Mouse (Mus musculus) heart, embryonic 15.5 days (tissue): ENCODE measurements around the gene Macrod2. TPM values are rescaled to one million over a fixed set of nuclear protein-coding genes. Genes with fewer than 3 reads are reported as not detected.

Experiments
- ATAC-seq: fragments of 200-750 bp; cut with Nextera tagmentation; replicated peaks from 2 replicates; pipeline ENCODE4 v1.8.0; 2017; ENCODE audit warnings: low read depth, moderate TSS enrichment; ENCODE audit not compliant: insufficient number of reproducible peaks, insufficient read depth, low FRiP score
- H3K27ac ChIP-seq: fragments of 300-500 bp; sonication (generic); 2 replicates; pipeline ENCODE4 v1.5.1; 2015; ENCODE audit warnings: mild to moderate bottlenecking, inconsistent platforms
- H3K27me3 ChIP-seq: fragments of 300-500 bp; sonication (generic); 2 replicates; pipeline ENCODE4 v1.6.1; 2015; ENCODE audit warnings: inconsistent platforms
- H3K36me3 ChIP-seq: fragments of 300-500 bp; sonication (generic); 2 replicates; pipeline ENCODE4 v1.6.1; 2015; ENCODE audit warnings: mild to moderate bottlenecking, inconsistent platforms
- H3K4me1 ChIP-seq: fragments of 300-500 bp; sonication (generic); replicated peaks from 2 replicates; pipeline ENCODE4 v1.6.1; 2015; ENCODE audit warnings: inconsistent platforms
- H3K4me2 ChIP-seq: fragments of 300-500 bp; sonication (generic); 2 replicates; pipeline ENCODE4 v1.6.1; 2015; ENCODE audit warnings: inconsistent platforms, mild to moderate bottlenecking, moderate library complexity
- H3K4me3 ChIP-seq: fragments of 300-500 bp; sonication (generic); 2 replicates; pipeline ENCODE4 v1.5.1; 2015; ENCODE audit warnings: mild to moderate bottlenecking, inconsistent platforms
- H3K9ac ChIP-seq: fragments of 300-500 bp; sonication (generic); 2 replicates; pipeline ENCODE4 v1.6.1; 2015; ENCODE audit warnings: mild to moderate bottlenecking, inconsistent platforms
- H3K9me3 ChIP-seq: fragments of 300-500 bp; sonication (generic); replicated peaks from 2 replicates; pipeline ENCODE4 v1.6.1; 2016; ENCODE audit warnings: inconsistent platforms
- WGBS: fragments of 180-500 bp; shearing (Covaris S2); methylation state at CpG from one replicate; pipeline ENCODE4 v1.1.7; 2015; ENCODE audit warnings: mixed read lengths; 5-methylcytosine and 5-hydroxymethylcytosine counted together
- polyA plus RNA-seq: library from polyadenylated mRNA; unstranded; fragments of >200 nt; fragmentation: Nextera tagmentation; extraction: Ambion mirVana; gene quantifications from 2 replicates; pipeline ENCODE4 v1.2.1, GENCODE M21; 2015

Gene Macrod2
- polyA plus RNA-seq, 1 experiment from 2014 or later: 25.3 TPM

- WGBS: 70% methylated on average over 1 of the region's 1 CpGs
- H3K4me1 ChIP-seq: peaks cover 4% of the 10 kb centered on the region; the same call in 1 of the 2 replicates
- no peaks in the 10 kb centered on the region for H3K36me3 ChIP-seq
- H3K4me2 ChIP-seq: no peak overlapping the region
- H3K27ac ChIP-seq: no peak overlapping the region
- no peaks in the 10 kb centered on the region for H3K9me3 ChIP-seq
- no peaks in the 10 kb centered on the region for H3K27me3 ChIP-seq
- ATAC-seq: no peak
- H3K9ac ChIP-seq: no peak overlapping the region
- no peak overlapping the region for H3K4me3 ChIP-seq
These were observed 613.3 kb downstream of the Macrod2 start for GRCm38 (mm10) chr2:141008458-141008857.

- Histone ChIP-seq H3K9ac (no peak overlapping the region), H3K4me1 (peaks cover 12% of the 10 kb centered on the region; the same call in 1 of the 2 replicates), H3K36me3 (no peaks in the 10 kb centered on the region), H3K27me3 (no peaks in the 10 kb centered on the region), H3K27ac (no peak overlapping the region), H3K9me3 (no peaks in the 10 kb centered on the region), H3K4me3 (no peak overlapping the region), H3K4me2 (no peak overlapping the region)
- peak; percentile 70 for ATAC-seq
- 40% methylated on average over 8 of the region's 8 CpGs for WGBS
These were observed 618.5 kb downstream of the Macrod2 start for GRCm38 (mm10) chr2:141013443-141014165.

GRCm38 (mm10) chr2:141022971-141023370, 627.9 kb downstream of the Macrod2 start:
- WGBS: 75% methylated on average over 4 of the region's 4 CpGs
- H3K27me3 ChIP-seq: no peaks in the 10 kb centered on the region
- H3K36me3 ChIP-seq: no peaks in the 10 kb centered on the region
- H3K4me2 ChIP-seq: no peak overlapping the region
- no peak overlapping the region for H3K9ac ChIP-seq
- ATAC-seq: no peak
- no peak overlapping the region for H3K4me3 ChIP-seq
- no peak overlapping the region for H3K27ac ChIP-seq
- H3K4me1 ChIP-seq: no peaks in the 10 kb centered on the region
- H3K9me3 ChIP-seq: no peaks in the 10 kb centered on the region

- ATAC-seq: no peak
- Histone ChIP-seq H3K27ac (no peak overlapping the region), H3K4me1 (no peaks in the 10 kb centered on the region), H3K4me2 (no peak overlapping the region; the same call in 1 of the 2 replicates), H3K4me3 (no peak overlapping the region), H3K9ac (no peak overlapping the region), H3K9me3 (no peaks in the 10 kb centered on the region), H3K36me3 (no peaks in the 10 kb centered on the region), H3K27me3 (no peaks in the 10 kb centered on the region)
- WGBS: 46% methylated on average over 7 of the region's 7 CpGs
These were observed 628.8 kb downstream of the Macrod2 start for GRCm38 (mm10) chr2:141023916-141024315.

GRCm38 (mm10) chr2:141024316-141025043, 629.4 kb downstream of the Macrod2 start:
- Histone ChIP-seq H3K27ac (no peak overlapping the region), H3K4me1 (no peaks in the 10 kb centered on the region), H3K4me2 (no peak overlapping the region), H3K36me3 (no peaks in the 10 kb centered on the region), H3K9ac (no peak overlapping the region), H3K9me3 (no peaks in the 10 kb centered on the region), H3K4me3 (no peak overlapping the region), H3K27me3 (no peaks in the 10 kb centered on the region)
- ATAC-seq: no peak
- WGBS: 65% methylated on average over 6 of the region's 6 CpGs

GRCm38 (mm10) chr2:141056685-141057454, 661.8 kb downstream of the Macrod2 start:
- 58% methylated on average over 4 of the region's 4 CpGs for WGBS
- no peak for ATAC-seq
- Histone ChIP-seq H3K9me3 (no peaks in the 10 kb centered on the region), H3K4me2 (no peak overlapping the region), H3K27ac (no peak overlapping the region), H3K4me3 (no peak overlapping the region), H3K9ac (no peak overlapping the region), H3K36me3 (no peaks in the 10 kb centered on the region), H3K27me3 (no peaks in the 10 kb centered on the region), H3K4me1 (no peaks in the 10 kb centered on the region)

GRCm38 (mm10) chr2:141057455-141057833, 662.3 kb downstream of the Macrod2 start:
- 70% methylated on average over 4 of the region's 4 CpGs for WGBS
- Histone ChIP-seq H3K4me3 (no peak overlapping the region), H3K9ac (no peak overlapping the region), H3K9me3 (no peaks in the 10 kb centered on the region), H3K27ac (no peak overlapping the region), H3K4me2 (no peak overlapping the region), H3K4me1 (no peaks in the 10 kb centered on the region), H3K27me3 (no peaks in the 10 kb centered on the region), H3K36me3 (no peaks in the 10 kb centered on the region)
- ATAC-seq: no peak

- Histone ChIP-seq H3K9ac (no peak overlapping the region), H3K4me2 (no peak overlapping the region), H3K4me1 (no peaks in the 10 kb centered on the region), H3K27ac (no peak overlapping the region), H3K36me3 (no peaks in the 10 kb centered on the region), H3K4me3 (no peak overlapping the region), H3K9me3 (no peaks in the 10 kb centered on the region), H3K27me3 (no peaks in the 10 kb centered on the region)
- WGBS: 81% methylated on average over 8 of the region's 8 CpGs
- no peak for ATAC-seq
These were observed 679.1 kb downstream of the Macrod2 start for GRCm38 (mm10) chr2:141073981-141074855.

GRCm38 (mm10) chr2:141078221-141078620, 683.1 kb downstream of the Macrod2 start:
- Histone ChIP-seq H3K4me2 (no peak overlapping the region), H3K36me3 (no peaks in the 10 kb centered on the region), H3K27me3 (no peaks in the 10 kb centered on the region), H3K4me3 (no peak overlapping the region), H3K9me3 (no peaks in the 10 kb centered on the region), H3K4me1 (no peaks in the 10 kb centered on the region), H3K9ac (no peak overlapping the region), H3K27ac (no peak overlapping the region)
- ATAC-seq: no peak

GRCm38 (mm10) chr2:141091320-141091719, 696.2 kb downstream of the Macrod2 start:
- Histone ChIP-seq H3K27ac (no peak overlapping the region), H3K36me3 (no peaks in the 10 kb centered on the region), H3K4me2 (no peak overlapping the region), H3K27me3 (no peaks in the 10 kb centered on the region), H3K9ac (no peak overlapping the region), H3K4me3 (no peak overlapping the region), H3K9me3 (no peaks in the 10 kb centered on the region), H3K4me1 (peaks cover 4% of the 10 kb centered on the region)
- ATAC-seq: no peak; the same call in 1 of the 2 replicates
- 38% methylated on average over 3 of the region's 3 CpGs for WGBS

- H3K27ac ChIP-seq: no peak overlapping the region
- H3K9me3 ChIP-seq: no peaks in the 10 kb centered on the region
- no peak for ATAC-seq
- H3K4me1 ChIP-seq: no peaks in the 10 kb centered on the region
- H3K36me3 ChIP-seq: no peaks in the 10 kb centered on the region
- H3K4me2 ChIP-seq: no peak overlapping the region
- H3K27me3 ChIP-seq: no peaks in the 10 kb centered on the region
- 64% methylated on average over 1 of the region's 1 CpGs for WGBS
- no peak overlapping the region for H3K9ac ChIP-seq
- no peak overlapping the region for H3K4me3 ChIP-seq
These were observed 722.5 kb downstream of the Macrod2 start for GRCm38 (mm10) chr2:141117579-141117978.
